Mouse (Mus musculus): ENCODE measurements around the gene Gja1.

Gene Gja1

DNA sequence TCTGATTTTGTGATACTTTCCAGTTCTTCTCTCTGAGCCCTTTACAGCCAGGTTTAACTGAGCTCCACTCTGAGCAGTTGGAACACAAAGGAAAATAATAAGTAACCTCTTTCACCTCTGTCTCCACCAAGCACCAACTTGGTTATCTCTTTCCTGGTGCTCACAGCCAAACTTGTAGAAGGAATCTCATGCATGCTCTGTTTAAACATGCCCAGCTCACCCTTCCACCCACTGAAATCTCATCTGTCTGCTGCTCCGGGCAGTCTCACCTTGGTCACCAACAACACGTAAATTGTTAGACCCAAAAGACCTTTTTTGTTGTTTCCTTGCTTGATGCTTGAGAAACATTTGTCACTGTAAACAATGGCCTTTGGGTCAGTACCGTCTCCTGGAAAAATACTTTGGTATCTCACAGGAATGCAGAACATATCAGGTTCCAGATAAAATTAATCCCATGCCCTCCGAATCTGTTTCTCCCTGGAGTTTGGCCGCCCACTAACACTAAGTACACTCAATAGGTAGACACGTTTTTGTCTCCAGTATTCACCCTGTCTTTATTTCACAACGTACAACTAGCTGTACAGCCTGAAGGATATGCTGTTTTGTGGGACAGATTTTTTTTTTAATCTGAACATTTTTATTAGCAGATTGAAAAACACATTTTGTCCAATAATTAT, 38.9 kb downstream of the Gja1 start:
- DNase-seq (ENCODE audit: low spot score in 2 of 2): no peak

- DNase-seq (ENCODE audit: low spot score in 2 of 2): no peak
Observed at GRCm38 (mm10) chr10:56422518-56422917, 45.4 kb downstream of the Gja1 start.

- DNase-seq (ENCODE audit: low spot score in 2 of 2): no peak
Observed at GRCm38 (mm10) chr10:56425016-56425798, 48.1 kb downstream of the Gja1 start.

DNA sequence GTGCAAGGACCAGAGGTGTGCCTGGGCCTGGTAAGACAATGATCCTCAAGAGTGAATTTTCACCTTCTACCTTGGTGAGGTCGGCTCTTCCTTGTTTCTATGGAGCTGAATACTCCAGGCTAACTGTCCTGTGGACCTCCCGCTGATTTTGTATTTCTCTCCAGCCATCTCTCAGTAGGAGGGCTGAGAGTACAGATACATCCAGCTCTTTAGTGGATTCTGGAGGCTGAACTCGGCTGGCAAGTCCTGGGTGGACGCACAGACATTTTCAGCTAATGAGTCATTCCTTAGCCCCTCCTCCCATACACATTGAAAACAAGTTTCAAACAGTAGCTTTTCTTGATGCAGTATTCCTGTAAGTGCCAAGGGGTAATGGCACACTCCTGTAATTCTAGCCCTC, 49.2 kb downstream of the Gja1 start:
- DNase-seq (ENCODE audit: low spot score in 2 of 2): no peak

GRCm38 (mm10) chr10:56427382-56427781, 50.3 kb downstream of the Gja1 start:
- no peak for DNase-seq (ENCODE audit: low spot score in 2 of 2)

DNA sequence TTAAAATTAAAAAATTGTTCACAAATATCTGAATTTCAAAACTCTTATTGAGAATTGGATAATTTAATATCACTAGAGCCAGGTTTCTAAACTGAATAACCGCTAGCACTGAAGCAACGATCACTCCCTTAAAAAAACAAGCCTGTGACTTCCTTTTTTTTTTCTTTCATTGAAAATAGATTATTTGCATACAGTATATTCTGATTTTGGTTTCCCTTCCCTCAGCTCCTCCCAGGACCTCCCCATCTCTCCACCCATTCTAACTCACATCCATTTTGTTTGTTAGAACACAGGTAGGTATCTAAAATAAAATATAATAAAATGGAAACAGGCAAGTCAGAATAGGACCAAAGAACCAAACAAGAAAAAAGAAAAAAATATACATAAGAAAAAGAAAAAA, 50.7 kb downstream of the Gja1 start:
- DNase-seq (ENCODE audit: low spot score in 2 of 2): no peak

DNA sequence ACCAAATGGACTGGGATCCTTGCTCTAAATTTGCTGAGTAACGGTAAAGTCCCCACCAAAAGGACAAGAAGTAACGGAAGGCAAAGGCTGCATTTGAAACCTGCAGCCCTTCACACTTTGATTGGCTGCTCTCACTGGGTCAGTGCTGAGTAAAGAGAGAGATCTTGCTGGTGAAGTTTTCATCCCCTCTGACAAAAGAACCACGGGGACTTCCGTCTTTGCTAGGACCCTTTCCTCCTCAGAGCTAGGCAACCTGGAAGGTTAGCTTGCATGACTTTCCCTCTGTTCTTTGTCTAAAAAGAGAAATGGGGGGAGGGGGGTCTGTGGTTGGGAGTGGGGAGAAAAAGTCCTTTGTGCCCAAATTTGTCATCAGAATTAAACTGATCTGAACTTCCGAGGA, 51.9 kb downstream of the Gja1 start:
- no peak for DNase-seq (ENCODE audit: low spot score in 2 of 2)

- DNase-seq (ENCODE audit: low spot score in 2 of 2): no peak
Observed at GRCm38 (mm10) chr10:56431600-56432389, 54.7 kb downstream of the Gja1 start.

DNA sequence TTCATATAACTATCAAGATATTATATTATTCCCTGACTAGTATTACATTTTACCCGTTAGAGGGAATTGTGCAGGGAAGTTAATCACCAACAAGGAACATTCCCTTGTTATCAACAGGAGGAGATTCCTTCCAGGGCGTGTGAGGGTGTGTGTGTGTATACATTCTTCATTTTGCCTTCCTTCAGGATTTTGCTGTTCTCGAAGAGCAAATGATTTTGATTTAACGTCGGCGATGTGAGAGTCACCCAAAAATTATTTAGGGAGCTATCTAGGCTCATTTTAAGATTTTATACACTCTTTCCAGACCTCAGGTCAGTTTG, 55.2 kb downstream of the Gja1 start:
- no peak for DNase-seq (ENCODE audit: low spot score in 2 of 2)

GRCm38 (mm10) chr10:56437290-56437689, 60.2 kb downstream of the Gja1 start:
- DNase-seq (ENCODE audit: low spot score in 2 of 2): no peak

DNA sequence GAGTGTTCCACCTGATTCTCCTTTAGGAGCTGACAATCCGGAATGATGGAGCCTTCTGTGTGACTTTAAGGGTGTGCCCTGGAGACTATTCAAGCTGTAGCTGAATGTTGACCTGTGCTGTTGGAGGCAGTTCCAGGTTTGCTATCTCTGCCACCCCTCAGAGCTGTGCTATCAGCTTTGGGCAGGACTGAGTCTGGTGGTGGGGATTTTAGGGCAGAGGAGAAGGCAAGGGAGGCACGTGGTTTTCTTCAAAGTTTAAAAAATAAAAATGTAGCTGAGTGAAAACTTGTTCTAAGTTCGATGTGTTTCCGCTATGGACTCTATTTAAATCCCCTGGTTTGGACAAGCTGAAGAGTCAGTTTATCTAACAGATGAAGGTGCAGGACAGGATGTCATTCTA, 62.5 kb downstream of the Gja1 start:
- DNase-seq (ENCODE audit: low spot score in 2 of 2): no peak

- DNase-seq (ENCODE audit: low spot score in 2 of 2): no peak
Observed at GRCm38 (mm10) chr10:56444457-56444856, 67.3 kb downstream of the Gja1 start.

DNA sequence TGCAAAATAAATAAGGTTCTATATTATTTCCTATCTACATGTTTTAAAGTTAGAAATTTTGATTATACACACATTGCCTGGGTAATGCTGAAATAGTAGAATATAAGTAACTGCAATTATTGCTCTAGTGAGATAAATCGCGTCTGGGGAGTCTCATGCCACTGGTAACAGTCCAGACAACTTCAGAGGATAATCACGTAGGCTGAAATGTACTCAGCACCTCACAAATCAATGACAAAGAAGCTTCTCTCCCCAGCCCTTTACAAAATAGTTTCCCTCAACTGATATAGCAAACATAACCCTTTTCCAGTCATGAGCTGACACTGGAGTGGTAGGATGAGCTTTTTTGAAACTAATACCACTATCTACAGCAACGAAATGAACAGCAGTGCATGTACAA, 71.9 kb downstream of the Gja1 start:
- DNase-seq (ENCODE audit: low spot score in 2 of 2): no peak

All from thymus, postnatal 10 days (tissue).